Mouse (Mus musculus): ENCODE data around the gene Slc13a5. TPM values are rescaled to one million over a fixed set of nuclear protein-coding genes. Genes with fewer than 3 reads are reported as not detected.

The Slc13a5 gene
- 7.1 and 8.1 TPM in 2 replicates for total RNA-seq (2012; rRNA removed)

GRCm38 (mm10) chr11:72266960-72267560, at the start of gene Slc13a5:
Slc13a5 (minus strand) TSS chr11:72267222.
- H3K4me3 ChIP-seq (ENCODE audit: insufficient read depth in 1 of 2, low read depth in 1 of 2, low read length in 2 of 2, poor library complexity in 1 of 2, severe bottlenecking in 1 of 2) = peak within 1 kb of the TSS; percentile 61 to 78
- H3K27ac ChIP-seq (ENCODE audit: insufficient read depth, low read depth, low read length, poor library complexity, severe bottlenecking) = no peak within 1 kb of the TSS
- in situ Hi-C loops (cut with MboI; ENCODE audit: low sequenced_read_pairs in 2 of 2, unreplicated experiment in 2 of 2) = no loop called here
- H3K9me3 ChIP-seq (ENCODE audit: control insufficient read depth, insufficient read depth, low read depth, low read length) = no peaks in the 10 kb centered on the region
- H3K36me3 ChIP-seq (ENCODE audit: control insufficient read depth, insufficient read depth, low read length, poor library complexity, severe bottlenecking) = no peaks in the 10 kb centered on the region
- TF ChIP-seq HCFC1 (IDR thresholded peaks at IDR 0.05; ENCODE audit: borderline replicate concordance, insufficient read depth, low read length) (no peak), MAFK (IDR thresholded peaks at IDR 0.05; ENCODE audit: insufficient read depth, low read depth, low read length) (no peak), ZNF384 (IDR thresholded peaks at IDR 0.05; ENCODE audit: low read depth, low read length) (no peak), CHD2 (IDR thresholded peaks at IDR 0.05; ENCODE audit: low read depth, low read length) (no peak), ZC3H11A (IDR thresholded peaks at IDR 0.05; ENCODE audit: borderline replicate concordance, low read depth, low read length) (no peak)
- DNase-seq (ENCODE audit: low read depth, low spot score) = no peak
- H3K4me1 ChIP-seq (ENCODE audit: control insufficient read depth in 2 of 2, insufficient read depth in 2 of 2, low read length in 2 of 2, poor library complexity in 1 of 2) = no peaks in the 10 kb centered on the region; a peak in 1 of 4 replicates
- peak within 1 kb of the TSS; percentile 47 for H3K9ac ChIP-seq (ENCODE audit: insufficient read depth, low read depth, low read length, poor library complexity, severe bottlenecking)

- no peak for TF ChIP-seq ZC3H11A (IDR thresholded peaks at IDR 0.05; ENCODE audit: borderline replicate concordance, low read depth, low read length)
- TF ChIP-seq MAFK (IDR thresholded peaks at IDR 0.05; ENCODE audit: insufficient read depth, low read depth, low read length) = no peak
- no peak for TF ChIP-seq CHD2 (IDR thresholded peaks at IDR 0.05; ENCODE audit: low read depth, low read length)
- TF ChIP-seq ZNF384 (IDR thresholded peaks at IDR 0.05; ENCODE audit: low read depth, low read length) = no peak
- no peak for TF ChIP-seq HCFC1 (IDR thresholded peaks at IDR 0.05; ENCODE audit: borderline replicate concordance, insufficient read depth, low read length)
- Histone ChIP-seq H3K27ac (ENCODE audit: insufficient read depth, low read depth, low read length, poor library complexity, severe bottlenecking) (no peak within 1 kb of the TSS), H3K9ac (ENCODE audit: insufficient read depth, low read depth, low read length, poor library complexity, severe bottlenecking) (peak within 1 kb of the TSS; percentile 50), H3K4me1 (ENCODE audit: control insufficient read depth in 2 of 2, insufficient read depth in 2 of 2, low read length in 2 of 2, poor library complexity in 1 of 2) (peaks cover 0 to 3% of the 10 kb centered on the region in 2 experiments; a peak in 1 of 4 replicates), H3K4me3 (ENCODE audit: insufficient read depth in 1 of 2, low read depth in 1 of 2, low read length in 2 of 2, poor library complexity in 1 of 2, severe bottlenecking in 1 of 2) (peak within 1 kb of the TSS; percentile 59 to 72), H3K36me3 (ENCODE audit: control insufficient read depth, insufficient read depth, low read length, poor library complexity, severe bottlenecking) (no peaks in the 10 kb centered on the region), H3K9me3 (ENCODE audit: control insufficient read depth, insufficient read depth, low read depth, low read length) (no peaks in the 10 kb centered on the region)
- peak; percentile 36 for DNase-seq (ENCODE audit: low read depth, low spot score)
- in situ Hi-C loops (cut with MboI; ENCODE audit: low sequenced_read_pairs in 2 of 2, unreplicated experiment in 2 of 2) = no loop called here
Observed at GRCm38 (mm10) chr11:72314151-72314895, 47.3 kb upstream of the Slc13a5 start, which contains the start of gene Fbxo39. Fbxo39 (plus strand) TSS chr11:72314444.

GRCm38 (mm10) chr11:72311355-72312001, 44.5 kb upstream of the Slc13a5 start:
- Histone ChIP-seq H3K9me3 (ENCODE audit: control insufficient read depth, insufficient read depth, low read depth, low read length) (no peaks in the 10 kb centered on the region), H3K9ac (ENCODE audit: insufficient read depth, low read depth, low read length, poor library complexity, severe bottlenecking) (no peak overlapping the region), H3K27ac (ENCODE audit: insufficient read depth, low read depth, low read length, poor library complexity, severe bottlenecking) (no peak overlapping the region), H3K4me3 (ENCODE audit: insufficient read depth in 1 of 2, low read depth in 1 of 2, low read length in 2 of 2, poor library complexity in 1 of 2, severe bottlenecking in 1 of 2) (no peak overlapping the region), H3K36me3 (ENCODE audit: control insufficient read depth, insufficient read depth, low read length, poor library complexity, severe bottlenecking) (no peaks in the 10 kb centered on the region), H3K4me1 (ENCODE audit: control insufficient read depth in 2 of 2, insufficient read depth in 2 of 2, low read length in 2 of 2, poor library complexity in 1 of 2) (peaks cover 0 to 3% of the 10 kb centered on the region in 2 experiments; a peak in 1 of 4 replicates)
- in situ Hi-C loops (cut with MboI; ENCODE audit: low sequenced_read_pairs in 2 of 2, unreplicated experiment in 2 of 2) = no loop called here
- DNase-seq (ENCODE audit: low read depth, low spot score) = no peak
- no peak for TF ChIP-seq HCFC1 (IDR thresholded peaks at IDR 0.05; ENCODE audit: borderline replicate concordance, insufficient read depth, low read length)
- TF ChIP-seq CHD2 (IDR thresholded peaks at IDR 0.05; ENCODE audit: low read depth, low read length) = no peak
- TF ChIP-seq MAFK (IDR thresholded peaks at IDR 0.05; ENCODE audit: insufficient read depth, low read depth, low read length) = peak; percentile 82

GRCm38 (mm10) chr11:72310491-72310890, 43.5 kb upstream of the Slc13a5 start:
- TF ChIP-seq ZNF384 (IDR thresholded peaks at IDR 0.05; ENCODE audit: low read depth, low read length) (no peak), MAFK (IDR thresholded peaks at IDR 0.05; ENCODE audit: insufficient read depth, low read depth, low read length) (no peak), ZC3H11A (IDR thresholded peaks at IDR 0.05; ENCODE audit: borderline replicate concordance, low read depth, low read length) (no peak), CHD2 (IDR thresholded peaks at IDR 0.05; ENCODE audit: low read depth, low read length) (no peak), HCFC1 (IDR thresholded peaks at IDR 0.05; ENCODE audit: borderline replicate concordance, insufficient read depth, low read length) (no peak)
- DNase-seq (ENCODE audit: low read depth, low spot score) = no peak
- no peak overlapping the region for H3K9ac ChIP-seq (ENCODE audit: insufficient read depth, low read depth, low read length, poor library complexity, severe bottlenecking)
- no peaks in the 10 kb centered on the region for H3K9me3 ChIP-seq (ENCODE audit: control insufficient read depth, insufficient read depth, low read depth, low read length)
- no peaks in the 10 kb centered on the region for H3K36me3 ChIP-seq (ENCODE audit: control insufficient read depth, insufficient read depth, low read length, poor library complexity, severe bottlenecking)
- H3K4me3 ChIP-seq (ENCODE audit: insufficient read depth in 1 of 2, low read depth in 1 of 2, low read length in 2 of 2, poor library complexity in 1 of 2, severe bottlenecking in 1 of 2) = no peak overlapping the region
- in situ Hi-C loops (cut with MboI; ENCODE audit: low sequenced_read_pairs in 2 of 2, unreplicated experiment in 2 of 2) = no loop called here
- H3K4me1 ChIP-seq (ENCODE audit: control insufficient read depth in 2 of 2, insufficient read depth in 2 of 2, low read length in 2 of 2, poor library complexity in 1 of 2) = peaks cover 0 to 3% of the 10 kb centered on the region in 2 experiments; a peak in 1 of 4 replicates
- no peak overlapping the region for H3K27ac ChIP-seq (ENCODE audit: insufficient read depth, low read depth, low read length, poor library complexity, severe bottlenecking)

All from ES-E14 (cell line).